Mouse (Mus musculus) thymus, adult 2 months (tissue): ENCODE measurements around the gene Bckdk.

ENCODE experiments used
- CTCF ChIP-seq: fragments of 200-500 bp; IDR thresholded peaks from 2 replicates; pipeline ENCODE4 v1.5.1; 2012; ENCODE audit warnings: mild to moderate bottlenecking, control low read depth, low read length, moderate library complexity, borderline replicate concordance; ENCODE audit not compliant: control insufficient read depth, poor library complexity, insufficient read depth; ENCODE audit errors: extremely low read depth
- POLR2A ChIP-seq: fragments of 200-500 bp; IDR thresholded peaks from 2 replicates; pipeline ENCODE4 v1.6.1; 2012; ENCODE audit warnings: mild to moderate bottlenecking, low read length, control low read depth, moderate library complexity; ENCODE audit not compliant: control insufficient read depth, poor library complexity, insufficient read depth; ENCODE audit errors: extremely low read depth

- no peak for TF ChIP-seq CTCF
- TF ChIP-seq POLR2A = no peak
Observed at GRCm38 (mm10) chr7:127886551-127886950, 17.3 kb upstream of the Bckdk start.
